Mouse (Mus musculus) layer of hippocampus, adult 9-10 months (tissue): Measurements from ENCODE around the gene Mzf1.

Experiments used
- DNase-seq: peaks from one replicate; pipeline ENCODE4 v3.0.0; 2022; ENCODE audit warnings: low spot score

Gene Mzf1

GRCm38 (mm10) chr7:13003380-13003779 lies 51.2 kb downstream of the Mzf1 start:
- no peak for DNase-seq

DNA sequence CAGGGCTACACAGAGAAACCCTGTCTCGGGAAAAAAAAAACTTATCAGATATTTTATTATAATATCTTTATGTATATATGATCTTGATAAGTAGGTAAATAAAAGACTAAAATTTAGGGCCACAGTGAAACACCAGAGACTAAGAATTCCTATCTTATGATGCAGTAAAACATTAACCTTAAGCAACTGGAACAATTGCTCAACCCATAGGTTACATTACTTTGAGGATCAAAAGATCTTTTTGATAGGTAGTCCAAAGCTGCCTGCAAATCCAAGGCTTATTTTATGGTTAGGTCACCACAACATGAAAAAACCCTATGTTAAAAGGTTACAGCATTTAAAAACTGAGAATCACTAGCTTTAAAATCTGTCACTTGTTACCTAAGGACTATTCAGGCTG lies 53.0 kb downstream of the Mzf1 start:
- no peak for DNase-seq

DNA sequence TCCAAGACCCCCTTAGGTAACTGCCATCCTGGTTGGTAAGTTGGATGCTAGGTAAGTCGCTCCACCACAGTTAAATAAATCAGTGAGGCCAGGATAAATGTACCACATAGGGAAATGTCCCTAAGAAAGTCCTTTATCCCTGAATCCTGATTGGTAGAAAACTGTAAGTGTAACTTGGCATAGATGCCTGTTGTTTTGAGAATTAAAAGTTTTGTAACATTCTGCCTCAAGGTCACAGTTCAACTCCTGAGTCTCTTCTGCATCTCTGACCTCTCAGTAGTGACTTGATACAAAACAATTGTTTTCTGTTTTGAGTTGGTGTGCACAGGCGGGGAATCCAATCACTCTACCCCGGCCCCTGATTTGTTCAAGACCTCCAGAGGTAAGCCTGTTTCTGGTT lies 55.7 kb downstream of the Mzf1 start, which contains the start of gene Trim28:
Trim28 (plus strand) TSS at position 264 of the 400 bp plus-strand sequence.
- DNase-seq = no peak

DNA sequence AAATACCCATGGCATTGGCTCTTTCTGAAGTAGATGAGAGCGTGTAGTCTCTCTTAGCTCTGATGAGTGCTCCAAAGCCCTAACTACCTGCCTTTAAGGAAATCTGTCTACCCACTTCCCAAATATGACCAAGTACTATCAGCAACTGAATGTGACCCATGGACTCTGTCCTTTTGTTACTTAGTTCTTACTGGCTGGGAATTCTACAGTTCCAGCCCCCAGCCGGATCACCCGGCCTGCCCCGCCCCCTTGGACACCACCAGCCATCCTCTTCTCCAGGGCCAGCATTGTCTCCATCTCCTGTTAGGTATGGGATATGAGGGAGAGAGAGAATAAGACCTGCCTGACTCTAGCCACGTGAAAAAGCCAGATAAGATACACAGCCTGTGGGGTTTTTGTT lies 56.5 kb downstream of the Mzf1 start, which contains the start of gene Slc27a5:
Slc27a5 (minus strand) TSS at position 140 of the 400 bp plus-strand sequence.
- DNase-seq = no peak

DNA sequence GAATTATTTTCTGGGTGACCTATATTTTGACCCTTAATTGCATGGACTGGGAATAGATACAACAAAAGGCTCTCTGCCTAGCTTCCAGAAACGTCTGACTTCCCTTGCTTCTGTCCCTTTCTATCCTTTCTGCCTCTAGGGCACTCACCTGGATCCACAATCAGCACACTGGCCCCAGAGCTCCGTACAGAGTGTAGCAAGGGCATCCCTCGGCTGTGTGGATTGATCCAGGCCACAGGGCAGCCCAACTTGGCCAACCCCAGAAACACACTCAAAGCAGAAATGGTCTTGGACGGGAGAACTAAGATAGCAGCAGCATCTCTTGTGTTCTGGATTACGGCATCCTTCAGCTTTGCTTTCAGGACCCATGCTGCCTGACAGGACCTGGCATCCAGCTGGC lies 57.3 kb downstream of the Mzf1 start:
- DNase-seq = no peak

DNA sequence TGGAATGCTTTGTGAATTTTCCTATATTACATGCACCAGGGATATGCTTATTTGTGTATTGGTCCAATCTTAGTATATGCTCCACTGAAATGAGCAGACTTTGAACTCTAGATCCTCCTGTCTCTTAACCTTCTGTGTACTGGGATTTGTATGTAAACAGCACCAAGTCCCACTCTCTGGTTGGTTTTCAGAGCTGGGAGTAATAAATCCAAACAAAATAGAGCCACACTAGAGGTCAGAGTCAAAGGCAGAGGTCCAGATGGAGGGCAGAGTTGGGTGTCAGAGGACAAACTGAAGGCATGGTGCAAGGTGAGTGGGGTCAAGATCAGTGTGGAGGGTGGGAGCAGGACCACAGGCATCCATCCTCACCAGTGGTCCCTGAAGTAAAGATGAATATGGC lies 58.7 kb downstream of the Mzf1 start:
- no peak for DNase-seq

GRCm38 (mm10) chr7:12993148-12993547 lies 61.4 kb downstream of the Mzf1 start:
- DNase-seq = no peak
